Mouse (Mus musculus): ENCODE measurements around the gene Uroc1.
A peak's percentile ranks its signal among the peaks of the same experiment; 100 is the strongest.

Gene Uroc1

GRCm38 (mm10) chr6:90358142-90358541 lies 25.1 kb downstream of the Uroc1 start:
- no peak for DNase-seq

- DNase-seq, result no peak
Measured at GRCm38 (mm10) chr6:90359445-90359844, 26.4 kb downstream of the Uroc1 start.

- DNase-seq, result peak; percentile 16
Measured at GRCm38 (mm10) chr6:90360024-90360781, 27.1 kb downstream of the Uroc1 start.

- DNase-seq, result no peak
Measured at GRCm38 (mm10) chr6:90360922-90361614, 28.0 kb downstream of the Uroc1 start.

- DNase-seq, result no peak
Measured at GRCm38 (mm10) chr6:90363301-90363700, 30.2 kb downstream of the Uroc1 start.

GRCm38 (mm10) chr6:90368976-90369724 lies 36.1 kb downstream of the Uroc1 start, which contains the start of gene Zxdc:
Zxdc (plus strand) TSS chr6:90369492.
- DNase-seq, result peak; percentile 98

- peak; percentile 46 for DNase-seq
Measured at GRCm38 (mm10) chr6:90369725-90370553, 36.9 kb downstream of the Uroc1 start.

GRCm38 (mm10) chr6:90374647-90375046 lies 41.6 kb downstream of the Uroc1 start:
- peak; percentile 86 for DNase-seq

- no peak for DNase-seq
Measured at GRCm38 (mm10) chr6:90377708-90378107, 44.6 kb downstream of the Uroc1 start.

- no peak for DNase-seq
Measured at GRCm38 (mm10) chr6:90381465-90381864, 48.4 kb downstream of the Uroc1 start.

GRCm38 (mm10) chr6:90390629-90391028 lies 57.5 kb downstream of the Uroc1 start:
- no peak for DNase-seq

GRCm38 (mm10) chr6:90393948-90394347 lies 60.9 kb downstream of the Uroc1 start:
- DNase-seq, result peak; percentile 17

GRCm38 (mm10) chr6:90395751-90396150 lies 62.7 kb downstream of the Uroc1 start:
- no peak for DNase-seq

GRCm38 (mm10) chr6:90397291-90397690 lies 64.2 kb downstream of the Uroc1 start:
- DNase-seq, result no peak

- DNase-seq, result no peak
Measured at GRCm38 (mm10) chr6:90408632-90409031, 75.5 kb downstream of the Uroc1 start.

GRCm38 (mm10) chr6:90410972-90411371 lies 77.9 kb downstream of the Uroc1 start:
- no peak for DNase-seq

- DNase-seq, result no peak
Measured at GRCm38 (mm10) chr6:90411926-90412325, 78.8 kb downstream of the Uroc1 start.
